Mouse (Mus musculus): ENCODE measurements around the gene Gipr. TPM values are rescaled to one million over a fixed set of nuclear protein-coding genes. Genes with fewer than 3 reads are reported as not detected.

The Gipr gene
- total and polyA plus RNA-seq, 3 experiments = 0.41 to 1.6 (median 0.58) TPM

DNA sequence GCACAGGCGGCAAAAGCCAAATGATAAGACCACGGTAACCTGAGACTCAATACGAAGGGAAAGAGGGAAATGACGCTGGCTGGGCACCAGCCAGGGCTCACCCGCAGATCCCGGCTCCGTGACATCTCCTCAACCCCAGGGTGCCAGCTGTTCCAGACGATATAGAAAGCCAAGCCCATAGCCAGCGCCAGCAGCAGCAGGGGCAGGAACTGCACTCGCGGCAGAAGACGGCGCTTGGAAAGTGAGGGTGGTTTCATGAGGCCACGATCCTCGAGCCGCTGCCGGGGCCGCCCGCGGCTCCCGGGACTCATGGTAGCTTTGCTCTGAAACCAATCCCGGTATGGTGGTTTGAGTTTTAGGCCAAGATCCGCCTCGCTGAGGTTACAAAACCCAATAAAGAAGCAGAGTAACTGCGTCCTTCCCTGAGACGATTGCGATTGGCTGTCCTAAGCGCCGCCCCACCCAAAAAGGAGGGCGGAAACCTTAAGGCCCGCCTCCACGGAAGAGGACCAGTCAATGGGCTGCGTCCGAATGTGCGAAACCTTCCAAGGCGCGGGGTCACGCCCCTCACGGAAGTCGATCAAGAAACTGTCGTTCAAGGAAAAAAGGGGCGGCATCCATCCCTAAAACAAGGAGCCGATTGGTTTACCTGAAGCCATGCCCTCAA, 16.9 kb downstream of the Gipr start, which contains the start of gene Qpctl:
Gene Qpctl, minus strand, starts transcription at position 417 of the 667 bp plus-strand sequence.
- peak; percentile 99 for DNase-seq

GRCm38 (mm10) chr7:19148180-19148874, 17.6 kb downstream of the Gipr start:
- no peak for DNase-seq

- DNase-seq = no peak
These were observed 18.4 kb downstream of the Gipr start for GRCm38 (mm10) chr7:19147497-19148045.

DNA sequence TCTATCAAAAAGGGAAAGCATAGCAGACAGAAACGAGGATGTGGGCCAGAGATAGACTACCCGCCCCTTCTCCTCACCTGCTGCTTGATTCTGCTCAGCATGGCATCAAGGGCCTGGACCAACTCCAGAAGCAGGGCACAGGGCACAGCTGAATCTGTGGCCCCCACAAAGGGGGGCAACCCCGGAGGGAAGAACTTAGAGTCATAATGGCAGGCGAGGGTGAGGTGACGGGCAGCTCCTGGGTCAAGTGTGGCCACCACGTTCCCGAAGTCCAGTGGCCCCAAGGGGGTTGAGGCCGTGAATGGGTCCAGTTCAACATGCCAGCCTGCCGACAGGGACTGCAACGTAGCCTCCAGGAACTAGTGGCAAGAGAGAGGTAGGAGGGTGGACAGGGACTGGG, 19.1 kb downstream of the Gipr start:
- DNase-seq = no peak

DNA sequence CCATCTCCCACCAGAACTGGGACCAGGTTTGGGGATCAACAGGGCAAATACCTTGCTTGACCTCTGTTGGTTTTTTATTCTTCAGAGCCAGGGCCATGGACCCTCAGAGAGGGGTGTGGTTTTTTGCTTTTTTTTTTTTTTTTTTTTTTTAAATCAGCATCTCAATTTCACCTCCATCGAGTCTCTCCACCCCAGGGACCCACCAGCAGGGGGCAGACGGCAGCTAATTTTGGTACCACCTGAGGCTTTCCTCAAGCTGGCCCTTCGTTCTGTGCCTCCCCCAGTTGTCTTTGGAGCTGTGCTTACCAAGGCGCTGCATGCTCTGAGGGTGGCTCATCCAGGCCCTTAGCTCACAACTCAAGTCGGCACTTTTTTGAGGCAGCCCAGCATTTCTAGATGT, 28.5 kb downstream of the Gipr start:
- peak; percentile 59 for DNase-seq

- no peak for DNase-seq
These were observed 29.1 kb downstream of the Gipr start for GRCm38 (mm10) chr7:19136673-19137334.

- no peak for DNase-seq
These were observed 29.8 kb downstream of the Gipr start for GRCm38 (mm10) chr7:19136168-19136567.

DNA sequence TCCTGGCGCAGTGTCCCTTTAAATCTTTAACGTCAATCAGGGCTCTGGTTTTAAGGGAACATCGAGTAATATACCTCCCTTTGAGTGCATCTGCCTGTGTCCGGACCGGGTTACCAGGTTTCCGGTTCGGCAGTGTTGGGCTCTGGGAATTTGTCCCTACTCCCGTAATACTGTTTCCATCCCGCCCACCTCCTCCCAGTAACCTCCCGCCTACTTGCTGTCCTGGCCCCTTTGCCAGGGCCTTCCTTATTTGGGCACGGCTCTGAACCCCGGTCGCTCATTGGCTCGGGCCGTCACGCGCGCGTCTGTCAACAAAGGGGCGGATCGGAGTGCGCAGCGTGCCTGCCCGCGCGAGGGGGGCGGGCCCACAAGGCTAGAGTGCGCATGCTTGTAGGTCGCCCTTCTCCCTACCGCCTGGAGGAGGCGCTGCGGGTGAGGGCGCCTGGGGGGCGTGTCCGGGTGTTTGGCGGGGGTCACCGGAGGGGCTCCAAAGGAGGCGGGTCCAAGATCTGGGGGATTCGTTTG, 34.5 kb downstream of the Gipr start:
- peak; percentile 99 for DNase-seq

GRCm38 (mm10) chr7:19130657-19131056, 35.3 kb downstream of the Gipr start:
- DNase-seq = no peak

GRCm38 (mm10) chr7:19129396-19129795, 36.5 kb downstream of the Gipr start:
- no peak for DNase-seq

DNA sequence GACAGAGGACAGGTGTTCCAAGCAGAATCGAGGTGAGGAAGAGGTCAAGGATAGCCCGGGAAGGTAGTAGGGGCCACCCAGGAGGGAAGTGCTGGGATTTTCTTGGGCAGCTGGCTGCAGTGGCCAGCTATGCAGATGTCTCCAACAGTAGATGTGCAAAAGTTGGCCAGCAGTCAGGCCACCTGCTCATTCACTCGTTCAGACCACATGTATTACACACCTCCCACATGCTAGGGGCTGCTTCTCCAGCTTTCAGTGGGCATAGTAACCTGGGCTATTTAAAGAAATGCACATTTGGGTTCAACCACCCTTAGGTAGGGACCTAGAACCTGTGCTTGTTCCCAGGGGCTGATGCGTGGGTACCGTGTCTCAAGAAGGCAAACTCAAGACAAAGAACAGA, 38.2 kb downstream of the Gipr start:
- DNase-seq = no peak

DNA sequence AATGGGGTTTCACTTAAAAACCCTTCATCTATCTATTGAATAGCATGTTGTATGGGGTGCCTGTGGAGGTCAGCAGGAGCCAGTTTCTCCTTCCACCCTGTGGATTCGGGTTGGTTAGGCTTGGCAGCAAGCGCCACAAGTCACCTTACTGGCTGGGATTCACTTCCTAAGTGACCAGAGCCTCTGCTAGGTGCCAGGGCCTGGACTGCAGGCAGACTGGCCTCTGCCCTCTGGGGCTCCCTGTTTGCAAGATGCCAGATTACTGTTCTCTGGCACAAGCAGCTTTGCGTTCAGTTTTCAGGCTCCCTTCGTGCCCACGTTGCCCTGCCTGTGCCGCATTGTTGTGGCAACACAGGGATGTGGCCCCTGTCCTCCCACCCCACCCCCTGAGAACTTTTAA, 41.2 kb downstream of the Gipr start:
- DNase-seq = no peak

DNA sequence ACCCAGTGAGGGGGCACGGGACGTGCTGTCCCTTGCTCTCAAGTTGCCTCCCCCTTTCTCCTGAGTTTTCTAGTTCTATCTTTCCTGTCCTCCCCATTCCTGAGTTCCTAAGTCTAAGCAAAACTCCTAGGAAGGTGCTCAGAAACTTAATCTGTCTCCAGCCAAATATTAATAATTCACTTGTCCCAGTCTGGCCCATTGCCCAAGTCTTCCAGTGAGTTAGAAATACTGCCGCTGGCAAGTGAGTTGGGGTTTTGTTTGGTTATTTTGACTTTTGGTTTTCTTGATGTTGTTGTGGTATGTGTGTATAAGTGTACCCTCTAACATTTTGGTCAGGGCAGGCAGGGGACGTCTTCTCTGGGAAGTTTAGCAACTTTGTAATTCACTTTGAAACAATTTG, 44.2 kb downstream of the Gipr start:
- DNase-seq = no peak

GRCm38 (mm10) chr7:19119631-19120429, 46.1 kb downstream of the Gipr start, which contains the start of gene Fbxo46:
Gene Fbxo46 (plus strand): TSS chr7:19119859.
- peak; percentile 95 for DNase-seq

DNA sequence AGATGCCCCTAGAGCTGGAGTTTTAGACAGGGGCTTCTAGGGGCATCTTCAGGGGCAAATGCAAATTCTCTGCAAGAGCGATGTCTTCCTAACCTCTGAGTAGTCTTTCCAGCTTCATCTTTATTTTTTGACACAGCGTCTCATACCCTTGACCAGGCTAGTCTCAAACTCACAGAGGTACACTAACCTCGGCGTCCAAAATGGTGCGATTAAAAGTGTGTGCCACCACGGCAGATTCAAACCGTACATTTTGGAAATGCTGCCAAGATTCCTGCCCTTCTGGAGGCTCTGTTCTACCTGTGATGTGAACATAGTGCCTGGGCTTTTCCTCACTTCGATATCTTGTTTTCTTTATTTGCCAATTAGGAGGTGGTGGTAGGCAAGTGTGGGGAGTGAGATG, 46.8 kb downstream of the Gipr start:
- DNase-seq = no peak

GRCm38 (mm10) chr7:19118028-19118771, 47.7 kb downstream of the Gipr start, which contains the start of gene Gm4969:
Gene Gm4969 (minus strand): TSS chr7:19118368.
- DNase-seq = peak; percentile 68

DNA sequence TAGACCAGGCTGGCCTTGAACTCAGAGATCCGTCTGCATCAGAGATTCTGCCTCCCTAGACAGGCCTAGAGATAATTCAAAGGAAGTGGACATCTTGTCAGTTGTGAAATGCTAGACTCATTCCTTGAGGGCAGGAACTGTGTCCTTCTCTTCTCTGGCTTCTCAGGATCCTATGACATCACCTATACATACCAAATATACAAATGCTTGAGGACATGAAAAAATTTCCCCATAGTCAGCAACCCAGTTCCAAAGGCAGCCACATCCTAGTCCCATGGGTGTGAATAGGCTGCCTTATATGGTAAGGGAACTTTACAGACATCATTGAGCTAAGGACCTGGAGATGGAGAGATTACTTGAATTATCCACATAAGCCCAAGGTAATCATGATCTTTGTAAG, 56.4 kb downstream of the Gipr start:
- no peak for DNase-seq

GRCm38 (mm10) chr7:19107436-19107835, 58.5 kb downstream of the Gipr start:
- DNase-seq = peak; percentile 55
